Comparison of ENCODE assay signal across 19 mouse cellular contexts in genomic region chr11:16300709-16301108, GRCm38 (mm10). TPM values are rescaled to one million over a fixed set of nuclear protein-coding genes. Genes with fewer than 3 reads are reported as not detected.
DNase-seq lines count a peak whose midpoint lies in the region; ATAC-seq and TF ChIP-seq lines count a peak whose summit lies in the region.
"Had no signal": no experiment of that assay in that cellular context is flagged by ENCODE, and none has a peak within 500 bp of the region (broad histone marks: within the 10 kb centered on the region; RNA-seq: fewer than 3 reads in every experiment).

No protein-coding gene starts in this region.

- H3K27ac ChIP-seq in hindbrain, embryonic 13.5 days: 0 out of 2 replicates have a peak overlapping the region, but pooled peaks have one; percentile 12
- H3K27ac ChIP-seq in hindbrain, embryonic 11.5 days (ENCODE audit: low read depth, low read length): no peak overlapping the region
- peak overlapping the region; percentile 15; the same call in 1 of the 2 replicates for H3K27ac ChIP-seq in midbrain, embryonic 13.5 days
- no peak overlapping the region for H3K27ac ChIP-seq in midbrain, embryonic 11.5 days (ENCODE audit: low read depth, low read length)
- H3K27ac ChIP-seq in forebrain, embryonic 16.5 days (ENCODE audit: low read length): peak overlapping the region; percentile 79
- H3K27ac ChIP-seq in midbrain, embryonic 16.5 days (ENCODE audit: low read length): peak overlapping the region; percentile 46
- H3K27ac ChIP-seq in stomach, postnatal 0 days (replicated peaks): no peak overlapping the region
- H3K27ac ChIP-seq: heart, adult 2 months; kidney, postnatal 0 days; liver, embryonic 13.5 days had no signal

- TF ChIP-seq CTCF in stomach, postnatal 0 days (IDR thresholded peaks at IDR 0.05; ENCODE audit: low read depth): no peak

- H3K9ac ChIP-seq in hindbrain, embryonic 13.5 days: no peak overlapping the region
- H3K9ac ChIP-seq in hindbrain, embryonic 11.5 days (ENCODE audit: low read depth, low read length): no peak overlapping the region
- H3K9ac ChIP-seq in midbrain, embryonic 13.5 days (replicated peaks): no peak overlapping the region
- H3K9ac ChIP-seq in midbrain, embryonic 11.5 days (ENCODE audit: low read length): no peak overlapping the region
- no peak overlapping the region for H3K9ac ChIP-seq in forebrain, embryonic 16.5 days (replicated peaks; ENCODE audit: low read depth, low read length)
- no peak overlapping the region for H3K9ac ChIP-seq in midbrain, embryonic 16.5 days (ENCODE audit: low read depth, low read length)
- H3K9ac ChIP-seq in stomach, postnatal 0 days (ENCODE audit: low read length): no peak overlapping the region
- H3K9ac ChIP-seq: liver, embryonic 13.5 days had no signal

- 62% methylated on average over 2 of the region's 2 CpGs for WGBS in hindbrain, embryonic 13.5 days
- 83% methylated on average over 2 of the region's 2 CpGs for WGBS in hindbrain, embryonic 11.5 days
- 65% methylated on average over 2 of the region's 2 CpGs for whole genome bisulfite sequencing in midbrain, embryonic 13.5 days
- WGBS in midbrain, embryonic 11.5 days: 74% methylated on average over 2 of the region's 2 CpGs
- WGBS in forebrain, embryonic 16.5 days: 14% methylated on average over 2 of the region's 2 CpGs
- 51% methylated on average over 2 of the region's 2 CpGs for WGBS in midbrain, embryonic 16.5 days
- 63% methylated on average over 2 of the region's 2 CpGs for WGBS in stomach, postnatal 0 days

- no peaks in the 10 kb centered on the region for H3K36me3 ChIP-seq in hindbrain, embryonic 13.5 days
- H3K36me3 ChIP-seq in hindbrain, embryonic 11.5 days (ENCODE audit: control insufficient read depth, insufficient read depth, low read length): no peaks in the 10 kb centered on the region
- no peaks in the 10 kb centered on the region for H3K36me3 ChIP-seq in midbrain, embryonic 13.5 days
- H3K36me3 ChIP-seq in midbrain, embryonic 11.5 days (ENCODE audit: control insufficient read depth, insufficient read depth, low read length): no peaks in the 10 kb centered on the region
- no peaks in the 10 kb centered on the region for H3K36me3 ChIP-seq in forebrain, embryonic 16.5 days (ENCODE audit: control insufficient read depth, insufficient read depth)
- H3K36me3 ChIP-seq in midbrain, embryonic 16.5 days (ENCODE audit: control insufficient read depth, insufficient read depth, low read length): no peaks in the 10 kb centered on the region
- H3K36me3 ChIP-seq in stomach, postnatal 0 days (ENCODE audit: control insufficient read depth, insufficient read depth, low read length): no peaks in the 10 kb centered on the region
- H3K36me3 ChIP-seq: G1E; liver, embryonic 13.5 days had no signal

- DNase-seq in hindbrain, embryonic 11.5 days (ENCODE audit: low spot score): no peak
- no peak for DNase-seq in midbrain, embryonic 11.5 days (ENCODE audit: low spot score, missing footprints)
- DNase-seq in yolk sac, embryonic 10.5 days (ENCODE audit: low spot score): no peak
- no peak for DNase-seq in stomach, postnatal 0 days (ENCODE audit: low spot score)
- DNase-seq: adrenal gland, postnatal 10 days; cerebellum, postnatal 14 days; gastrocnemius, postnatal 10 days; heart, adult 2 months; liver, embryonic 13.5 days; lung, postnatal 10 days; thymus, postnatal 25 days had no signal

- no peak overlapping the region for H3K4me2 ChIP-seq in hindbrain, embryonic 13.5 days
- no peak overlapping the region for H3K4me2 ChIP-seq in hindbrain, embryonic 11.5 days (replicated peaks; ENCODE audit: low read depth, low read length)
- no peak overlapping the region for H3K4me2 ChIP-seq in midbrain, embryonic 13.5 days (replicated peaks)
- H3K4me2 ChIP-seq in midbrain, embryonic 11.5 days: no peak overlapping the region
- H3K4me2 ChIP-seq in forebrain, embryonic 16.5 days (ENCODE audit: low read length): no peak overlapping the region
- H3K4me2 ChIP-seq in midbrain, embryonic 16.5 days (ENCODE audit: low read length): no peak overlapping the region
- no peak overlapping the region for H3K4me2 ChIP-seq in stomach, postnatal 0 days (replicated peaks; ENCODE audit: low read depth)
- H3K4me2 ChIP-seq: liver, embryonic 13.5 days had no signal

- H3K4me3 ChIP-seq in hindbrain, embryonic 13.5 days: no peak overlapping the region
- H3K4me3 ChIP-seq in hindbrain, embryonic 11.5 days (ENCODE audit: low read depth, low read length): no peak overlapping the region
- H3K4me3 ChIP-seq in midbrain, embryonic 13.5 days (replicated peaks): no peak overlapping the region
- H3K4me3 ChIP-seq in midbrain, embryonic 11.5 days (ENCODE audit: low read depth, low read length): no peak overlapping the region
- H3K4me3 ChIP-seq in forebrain, embryonic 16.5 days (replicated peaks; ENCODE audit: low read length): no peak overlapping the region
- no peak overlapping the region for H3K4me3 ChIP-seq in midbrain, embryonic 16.5 days (ENCODE audit: low read depth, low read length)
- H3K4me3 ChIP-seq in stomach, postnatal 0 days (ENCODE audit: low read depth, low read length): no peak overlapping the region
- H3K4me3 ChIP-seq: erythroblast, embryonic 14.5 days; heart, adult 2 months; liver, embryonic 13.5 days had no signal

- H3K9me3 ChIP-seq in hindbrain, embryonic 13.5 days: no peaks in the 10 kb centered on the region
- no peaks in the 10 kb centered on the region for H3K9me3 ChIP-seq in hindbrain, embryonic 11.5 days (ENCODE audit: control insufficient read depth, low read length)
- H3K9me3 ChIP-seq in midbrain, embryonic 13.5 days: no peaks in the 10 kb centered on the region
- H3K9me3 ChIP-seq in midbrain, embryonic 11.5 days (ENCODE audit: control insufficient read depth, low read length): no peaks in the 10 kb centered on the region
- no peaks in the 10 kb centered on the region for H3K9me3 ChIP-seq in forebrain, embryonic 16.5 days (ENCODE audit: control insufficient read depth, low read length)
- no peaks in the 10 kb centered on the region for H3K9me3 ChIP-seq in midbrain, embryonic 16.5 days (replicated peaks; ENCODE audit: control insufficient read depth, low read length, poor library complexity, severe bottlenecking)
- H3K9me3 ChIP-seq in stomach, postnatal 0 days (ENCODE audit: control insufficient read depth, low read length): no peaks in the 10 kb centered on the region
- H3K9me3 ChIP-seq: G1E; liver, embryonic 13.5 days had no signal

- peak; percentile 28; the same call in 1 of the 2 replicates for ATAC-seq in hindbrain, embryonic 13.5 days (ENCODE audit: low FRiP score)
- no peak for ATAC-seq in hindbrain, embryonic 11.5 days (ENCODE audit: low FRiP score)
- ATAC-seq in midbrain, embryonic 13.5 days: peak; percentile 53; the same call in 1 of the 2 replicates
- ATAC-seq in midbrain, embryonic 11.5 days (ENCODE audit: low FRiP score): no peak
- peak; percentile 94 for ATAC-seq in forebrain, embryonic 16.5 days
- peak; percentile 69 for ATAC-seq in midbrain, embryonic 16.5 days
- no peak for ATAC-seq in stomach, postnatal 0 days (ENCODE audit: low FRiP score, low TSS enrichment)
- ATAC-seq: intestine, embryonic 16.5 days had no signal

- H3K4me1 ChIP-seq in hindbrain, embryonic 13.5 days (replicated peaks): peaks cover 13% of the 10 kb centered on the region
- H3K4me1 ChIP-seq in hindbrain, embryonic 11.5 days (replicated peaks; ENCODE audit: control insufficient read depth, insufficient read depth, low read length): no peaks in the 10 kb centered on the region
- peaks cover 10% of the 10 kb centered on the region for H3K4me1 ChIP-seq in midbrain, embryonic 13.5 days (replicated peaks)
- no peaks in the 10 kb centered on the region for H3K4me1 ChIP-seq in midbrain, embryonic 11.5 days (ENCODE audit: control insufficient read depth, insufficient read depth, low read length)
- peaks cover 15% of the 10 kb centered on the region for H3K4me1 ChIP-seq in forebrain, embryonic 16.5 days (replicated peaks; ENCODE audit: control insufficient read depth, insufficient read depth, low read length)
- H3K4me1 ChIP-seq in midbrain, embryonic 16.5 days (ENCODE audit: control insufficient read depth, insufficient read depth, low read length): peaks cover 7% of the 10 kb centered on the region
- no peaks in the 10 kb centered on the region for H3K4me1 ChIP-seq in stomach, postnatal 0 days (replicated peaks; ENCODE audit: control insufficient read depth, insufficient read depth)
- H3K4me1 ChIP-seq: liver, embryonic 13.5 days had no signal

- no peak for TF ChIP-seq EP300 in stomach, postnatal 0 days (optimal IDR thresholded peaks at IDR 0.05)

- H3K27me3 ChIP-seq in hindbrain, embryonic 13.5 days: no peaks in the 10 kb centered on the region
- no peaks in the 10 kb centered on the region for H3K27me3 ChIP-seq in hindbrain, embryonic 11.5 days (ENCODE audit: control insufficient read depth, insufficient read depth, low read length)
- no peaks in the 10 kb centered on the region for H3K27me3 ChIP-seq in midbrain, embryonic 13.5 days
- H3K27me3 ChIP-seq in midbrain, embryonic 11.5 days (ENCODE audit: control insufficient read depth, insufficient read depth, low read length): no peaks in the 10 kb centered on the region
- no peaks in the 10 kb centered on the region for H3K27me3 ChIP-seq in forebrain, embryonic 16.5 days (replicated peaks; ENCODE audit: control insufficient read depth, insufficient read depth, low read length)
- no peaks in the 10 kb centered on the region for H3K27me3 ChIP-seq in midbrain, embryonic 16.5 days (ENCODE audit: control insufficient read depth, insufficient read depth, low read depth, low read length)
- no peaks in the 10 kb centered on the region for H3K27me3 ChIP-seq in stomach, postnatal 0 days (ENCODE audit: control insufficient read depth, insufficient read depth, low read length)
- H3K27me3 ChIP-seq: liver, embryonic 13.5 days had no signal

RNA-seq across cellular contexts. Expression of gene Vstm2a, which starts 43.2 kb away (rescaled TPM):
- polyA plus RNA-seq in hindbrain, embryonic 13.5 days (2015; fragmentation: Nextera tagmentation; extraction: Ambion mirVana): 46.3 and 53.0 TPM in 2 replicates
- polyA plus RNA-seq in hindbrain, embryonic 11.5 days (2014; fragmentation: Nextera tagmentation; extraction: Ambion mirVana): 4.3 and 5.5 TPM in 2 replicates
- polyA plus RNA-seq in midbrain, embryonic 13.5 days (2015; fragmentation: Nextera tagmentation; extraction: Ambion mirVana): 30.5 and 32.8 TPM in 2 replicates
- polyA plus RNA-seq in midbrain, embryonic 11.5 days (2014; fragmentation: Nextera tagmentation; extraction: Ambion mirVana): 5.0 and 5.7 TPM in 2 replicates
- 53.4 and 63.1 TPM in 2 replicates for polyA plus RNA-seq in forebrain, embryonic 16.5 days (2015; fragmentation: Nextera tagmentation; extraction: Ambion mirVana)
- 79.8 and 95.0 TPM in 2 replicates for polyA plus RNA-seq in midbrain, embryonic 16.5 days (2015; fragmentation: Nextera tagmentation; extraction: Ambion mirVana)
- 0.72 and 0.92 TPM in 2 replicates for polyA plus RNA-seq in stomach, postnatal 0 days (2015; fragmentation: Nextera tagmentation; extraction: Ambion mirVana)
- polyA plus RNA-seq: erythroblast, embryonic 14.5 days; G1E; heart, adult 2 months had no signal

Comparison
In these comparisons a context has a peak if more than half of its experiments do, and no peak if none do; other contexts are left out.
1. ATAC-seq: peak in hindbrain, embryonic 13.5 days (single experiment), midbrain, embryonic 13.5 days (single experiment), forebrain, embryonic 16.5 days (single experiment) and midbrain, embryonic 16.5 days (single experiment); none in hindbrain, embryonic 11.5 days (single experiment), midbrain, embryonic 11.5 days (single experiment) and stomach, postnatal 0 days (single experiment).
2. H3K27ac ChIP-seq: peak in hindbrain, embryonic 13.5 days (single experiment), midbrain, embryonic 13.5 days (single experiment), forebrain, embryonic 16.5 days (single experiment) and midbrain, embryonic 16.5 days (single experiment); none in hindbrain, embryonic 11.5 days (single experiment), midbrain, embryonic 11.5 days (single experiment) and stomach, postnatal 0 days (single experiment).